Mouse (Mus musculus) kidney, embryonic 16.5 days (tissue): Measurements from ENCODE around the gene Mreg. TPM values are rescaled to one million over a fixed set of nuclear protein-coding genes. Genes with fewer than 3 reads are reported as not detected.
"Not testable (repeated sequence)": the region's sequence is repeated elsewhere in the genome, so short reads cannot be mapped to it uniquely, and the experiment has no call there.

Experiments used
- ATAC-seq: fragments of 200-750 bp; cut with Nextera tagmentation; 2 replicates; pipeline ENCODE4 v1.8.0; 2017; ENCODE audit warnings: moderate TSS enrichment; ENCODE audit not compliant: low FRiP score, low TSS enrichment
- H3K27ac ChIP-seq: fragments of 300-500 bp; sonication (generic); 2 replicates; pipeline ENCODE4 v1.5.1; 2014; ENCODE audit warnings: low read length
- H3K27me3 ChIP-seq: fragments of 300-500 bp; sonication (generic); 2 replicates; pipeline ENCODE4 v1.6.1; 2014; ENCODE audit warnings: low read length, control low read depth, mixed read lengths; ENCODE audit not compliant: insufficient read depth
- H3K36me3 ChIP-seq: fragments of 300-500 bp; sonication (generic); 2 replicates; pipeline ENCODE4 v1.6.1; 2014; ENCODE audit warnings: low read length, control low read depth, mixed read lengths; ENCODE audit not compliant: insufficient read depth
- H3K4me1 ChIP-seq: fragments of 300-500 bp; sonication (generic); 2 replicates; pipeline ENCODE4 v1.6.1; 2014; ENCODE audit warnings: low read length, control low read depth, mixed read lengths; ENCODE audit not compliant: insufficient read depth
- H3K4me2 ChIP-seq: fragments of 300-500 bp; sonication (generic); replicated peaks from 2 replicates; pipeline ENCODE4 v1.6.1; 2014; ENCODE audit warnings: low read depth, low read length
- H3K4me3 ChIP-seq: fragments of 300-500 bp; sonication (generic); 2 replicates; pipeline ENCODE4 v1.5.1; 2014; ENCODE audit warnings: mild to moderate bottlenecking, low read length
- H3K9ac ChIP-seq: fragments of 300-500 bp; sonication (generic); replicated peaks from 2 replicates; pipeline ENCODE4 v1.6.1; 2014; ENCODE audit warnings: low read length
- H3K9me3 ChIP-seq: fragments of 300-500 bp; sonication (generic); 2 replicates; pipeline ENCODE4 v1.6.1; 2016; ENCODE audit warnings: low read length, control low read depth
- WGBS: fragments of 180-500 bp; shearing (Covaris S2); extraction: QIAGEN DNeasy Blood & Tissue Kit; methylation state at CpG from one replicate; pipeline ENCODE4 v1.1.7; 2014; 5-methylcytosine and 5-hydroxymethylcytosine counted together
- polyA plus RNA-seq: library from polyadenylated mRNA; unstranded; fragments of >200 nt; fragmentation: Nextera tagmentation; extraction: Ambion mirVana; gene quantifications from 2 replicates; pipeline ENCODE4 v1.2.1, GENCODE M21; 2015

The Mreg gene
- 5.2 and 5.3 TPM in 2 replicates for polyA plus RNA-seq

- peak; percentile 89; the same call in 1 of the 2 replicates for ATAC-seq
- WGBS: under 1% methylated on average over 77 of the region's 89 CpGs
- peak within 1 kb of the TSS; percentile 99 for H3K4me2 ChIP-seq
- 0 out of 2 replicates have a peak, but pooled peaks cover 15% of the 10 kb centered on the region for H3K4me1 ChIP-seq
- H3K36me3 ChIP-seq: no peaks in the 10 kb centered on the region
- H3K4me3 ChIP-seq: peak within 1 kb of the TSS; percentile 77
- H3K9ac ChIP-seq: peak within 1 kb of the TSS; percentile 79
- peak within 1 kb of the TSS; percentile 29; the same call in 1 of the 2 replicates for H3K27ac ChIP-seq
- H3K27me3 ChIP-seq: no peaks in the 10 kb centered on the region
- H3K9me3 ChIP-seq: no peaks in the 10 kb centered on the region
Observed at GRCm38 (mm10) chr1:72211701-72212699, at the start of gene Mreg. Gene Mreg (minus strand): TSS chr1:72212307.

GRCm38 (mm10) chr1:72256381-72257256 is 44.5 kb upstream of the Mreg start:
- Histone ChIP-seq H3K9me3 (no peaks in the 10 kb centered on the region), H3K27ac (no peak overlapping the region), H3K36me3 (peaks cover 5% of the 10 kb centered on the region; the same call in 1 of the 2 replicates), H3K27me3 (no peaks in the 10 kb centered on the region), H3K9ac (peak overlapping the region; percentile 53; the same call in 1 of the 2 replicates), H3K4me3 (no peak overlapping the region), H3K4me2 (peak overlapping the region; percentile 76; the same call in 1 of the 2 replicates), H3K4me1 (peaks cover 15% of the 10 kb centered on the region)
- no peak for ATAC-seq
- whole genome bisulfite sequencing: 77% methylated on average over 9 of the region's 9 CpGs

- H3K4me3 ChIP-seq: peak overlapping the region; percentile 48
- H3K4me1 ChIP-seq: peaks cover 15% of the 10 kb centered on the region
- H3K9ac ChIP-seq: peak overlapping the region; percentile 53
- WGBS: 27% methylated on average over 11 of the region's 11 CpGs
- no peaks in the 10 kb centered on the region for H3K9me3 ChIP-seq
- ATAC-seq: no peak
- peak overlapping the region; percentile 96 for H3K27ac ChIP-seq
- no peaks in the 10 kb centered on the region for H3K27me3 ChIP-seq
- H3K4me2 ChIP-seq: peak overlapping the region; percentile 76
- H3K36me3 ChIP-seq: peaks cover 3% of the 10 kb centered on the region; the same call in 1 of the 2 replicates
Observed at GRCm38 (mm10) chr1:72255854-72256175, 43.7 kb upstream of the Mreg start.

- no peaks in the 10 kb centered on the region for H3K27me3 ChIP-seq
- peak; percentile 94 for ATAC-seq
- peak overlapping the region; percentile 53 for H3K9ac ChIP-seq
- WGBS: 3% methylated on average over 15 of the region's 15 CpGs
- H3K36me3 ChIP-seq: no peaks in the 10 kb centered on the region
- H3K9me3 ChIP-seq: no peaks in the 10 kb centered on the region
- H3K4me2 ChIP-seq: peak overlapping the region; percentile 76
- H3K4me3 ChIP-seq: peak overlapping the region; percentile 48
- peaks cover 15% of the 10 kb centered on the region for H3K4me1 ChIP-seq
- H3K27ac ChIP-seq: peak overlapping the region; percentile 96
Observed at GRCm38 (mm10) chr1:72255062-72255853, 43.2 kb upstream of the Mreg start.

GRCm38 (mm10) chr1:72254545-72255061 is 42.5 kb upstream of the Mreg start:
- Histone ChIP-seq H3K27me3 (no peaks in the 10 kb centered on the region), H3K4me3 (peak overlapping the region; percentile 48), H3K9me3 (no peaks in the 10 kb centered on the region), H3K4me2 (peak overlapping the region; percentile 76), H3K36me3 (no peaks in the 10 kb centered on the region), H3K9ac (peak overlapping the region; percentile 71), H3K4me1 (peaks cover 15% of the 10 kb centered on the region), H3K27ac (peak overlapping the region; percentile 96)
- peak; percentile 92 for ATAC-seq
- 0% methylated on average over 35 of the region's 35 CpGs for WGBS

GRCm38 (mm10) chr1:72253881-72254491 is 41.9 kb upstream of the Mreg start:
- H3K4me1 ChIP-seq: peaks cover 15% of the 10 kb centered on the region
- 46% methylated on average over 11 of the region's 11 CpGs for WGBS
- H3K27ac ChIP-seq: peak overlapping the region; percentile 96; the same call in 1 of the 2 replicates
- H3K27me3 ChIP-seq: no peaks in the 10 kb centered on the region
- peak overlapping the region; percentile 76 for H3K4me2 ChIP-seq
- no peaks in the 10 kb centered on the region for H3K36me3 ChIP-seq
- no peak for ATAC-seq
- peak overlapping the region; percentile 71; the same call in 1 of the 2 replicates for H3K9ac ChIP-seq
- H3K4me3 ChIP-seq: peak overlapping the region; percentile 48
- no peaks in the 10 kb centered on the region for H3K9me3 ChIP-seq

- Histone ChIP-seq H3K9ac (no peak overlapping the region), H3K27ac (no peak overlapping the region), H3K4me3 (no peak overlapping the region), H3K9me3 (no peaks in the 10 kb centered on the region), H3K27me3 (no peaks in the 10 kb centered on the region), H3K36me3 (no peaks in the 10 kb centered on the region), H3K4me2 (no peak overlapping the region), H3K4me1 (peaks cover 15% of the 10 kb centered on the region)
- 73% methylated on average over 1 of the region's 1 CpGs for WGBS
- no peak for ATAC-seq
Observed at GRCm38 (mm10) chr1:72251806-72252205, 39.7 kb upstream of the Mreg start.

- H3K36me3 ChIP-seq, H3K4me2 ChIP-seq, H3K27ac ChIP-seq, ATAC-seq, H3K9me3 ChIP-seq, H3K27me3 ChIP-seq, H3K4me3 ChIP-seq, H3K4me1 ChIP-seq, H3K9ac ChIP-seq: not testable (repeated sequence)
- 54% methylated on average over 9 of the region's 9 CpGs for WGBS
Observed at GRCm38 (mm10) chr1:72248226-72248737, 36.2 kb upstream of the Mreg start.
